Mouse (Mus musculus) central nervous system, embryonic 14 days (tissue): Measurements from ENCODE around the gene Cep295nl. TPM values are rescaled to one million over a fixed set of nuclear protein-coding genes. Genes with fewer than 3 reads are reported as not detected.

Experiments
- polyA plus RNA-seq: library from polyadenylated mRNA; depleted of rRNA; stranded (reverse); fragments of >200 nt; gene quantifications from 2 replicates; pipeline ENCODE4 v1.2.3, GENCODE M21; 2012; rRNA removed

Cep295nl gene
- 0.37 and 0.55 TPM in 2 replicates for polyA plus RNA-seq

GRCm38 (mm10) chr11:118342400-118342981 lies at the start of gene Cep295nl:
Gene Cep295nl, minus strand, starts transcription at chr11:118342500.

GRCm38 (mm10) chr11:118355640-118356039 lies 13.3 kb upstream of the Cep295nl start, which contains the start of gene Timp2:
Gene Timp2, minus strand, starts transcription at chr11:118355740.

GRCm38 (mm10) chr11:118289999-118290889 lies 52.1 kb downstream of the Cep295nl start, which contains the start of gene Usp36:
Gene Usp36, minus strand, starts transcription at chr11:118290244.

Other genes with a start within 250 kb of the Cep295nl start
- gene Dnah17, start 211.9 kb downstream of the Cep295nl start, polyA plus RNA-seq = 0.09 TPM in 2 replicates
- gene Cyth1, start 93.9 kb downstream of the Cep295nl start, polyA plus RNA-seq = 34.8 and 35.3 TPM in 2 replicates
- 18.4 and 20.0 TPM in 2 replicates for gene Usp36, start 52.3 kb downstream of the Cep295nl start, polyA plus RNA-seq
- gene Timp2, start 13.2 kb upstream of the Cep295nl start, polyA plus RNA-seq = 63.0 and 89.1 TPM in 2 replicates
- 11.6 and 13.5 TPM in 2 replicates for gene Lgals3bp, start 59.6 kb upstream of the Cep295nl start, polyA plus RNA-seq
- 35.0 and 37.3 TPM in 2 replicates for gene Cant1, start 76.6 kb upstream of the Cep295nl start, polyA plus RNA-seq
- 3.9 and 7.0 TPM in 2 replicates for gene C1qtnf1, start 85.7 kb upstream of the Cep295nl start, polyA plus RNA-seq
- gene Engase, start 134.3 kb upstream of the Cep295nl start, polyA plus RNA-seq = 6.0 and 8.7 TPM in 2 replicates